Mouse (Mus musculus) ovary, postnatal 14 days (tissue): ENCODE measurements around the gene Selenoi.
A peak's percentile ranks its signal among the peaks of the same experiment; 100 is the strongest.

ENCODE experiments used
- DNase-seq: peaks from one replicate; pipeline ENCODE4 v3.0.0; 2022; ENCODE audit warnings: low spot score

The Selenoi gene

GRCm38 (mm10) chr5:30238533-30238932 is 6.2 kb downstream of the Selenoi start:
- no peak for DNase-seq

- DNase-seq: no peak
Observed at GRCm38 (mm10) chr5:30240552-30240951, 8.2 kb downstream of the Selenoi start.

- DNase-seq: no peak
Observed at GRCm38 (mm10) chr5:30242410-30242809, 10.0 kb downstream of the Selenoi start.

- no peak for DNase-seq
Observed at GRCm38 (mm10) chr5:30243741-30244140, 11.4 kb downstream of the Selenoi start.

GRCm38 (mm10) chr5:30245861-30246416 is 13.6 kb downstream of the Selenoi start:
- no peak for DNase-seq

- no peak for DNase-seq
Observed at GRCm38 (mm10) chr5:30247666-30248065, 15.3 kb downstream of the Selenoi start.

GRCm38 (mm10) chr5:30255567-30256354 is 23.4 kb downstream of the Selenoi start:
- DNase-seq: no peak

- no peak for DNase-seq
Observed at GRCm38 (mm10) chr5:30258776-30259175, 26.4 kb downstream of the Selenoi start.

GRCm38 (mm10) chr5:30270571-30271190 is 38.3 kb downstream of the Selenoi start:
- no peak for DNase-seq

GRCm38 (mm10) chr5:30271599-30272281 is 39.4 kb downstream of the Selenoi start:
- peak; percentile 9 for DNase-seq

- DNase-seq: no peak
Observed at GRCm38 (mm10) chr5:30276361-30276760, 44.0 kb downstream of the Selenoi start.

- no peak for DNase-seq
Observed at GRCm38 (mm10) chr5:30278952-30279351, 46.6 kb downstream of the Selenoi start.

- no peak for DNase-seq
Observed at GRCm38 (mm10) chr5:30279446-30279845, 47.1 kb downstream of the Selenoi start.

GRCm38 (mm10) chr5:30280864-30281263 is 48.5 kb downstream of the Selenoi start:
- DNase-seq: no peak

- DNase-seq: peak; percentile 29
Observed at GRCm38 (mm10) chr5:30281291-30281732, 48.9 kb downstream of the Selenoi start, which contains the start of gene Drc1. TSS of gene Drc1 (plus strand) at chr5:30281388.

- DNase-seq: no peak
Observed at GRCm38 (mm10) chr5:30285944-30286799, 53.8 kb downstream of the Selenoi start.

GRCm38 (mm10) chr5:30287106-30287882 is 54.9 kb downstream of the Selenoi start:
- no peak for DNase-seq
